Mouse (Mus musculus) cerebellum, adult 2 months (tissue): ENCODE measurements around the gene Ptpn14.

ENCODE experiments used
- CTCF ChIP-seq: fragments of 200-500 bp; IDR thresholded peaks from 2 replicates; pipeline ENCODE4 v1.5.1; 2011; ENCODE audit warnings: low read depth, mild to moderate bottlenecking, control low read depth, low read length, moderate library complexity, borderline replicate concordance; ENCODE audit not compliant: insufficient read depth
- POLR2A ChIP-seq: fragments of 200-500 bp; IDR thresholded peaks from 2 replicates; pipeline ENCODE4 v1.6.1; 2011; ENCODE audit warnings: low read length, control low read depth, borderline replicate concordance; ENCODE audit not compliant: insufficient read depth

DNA sequence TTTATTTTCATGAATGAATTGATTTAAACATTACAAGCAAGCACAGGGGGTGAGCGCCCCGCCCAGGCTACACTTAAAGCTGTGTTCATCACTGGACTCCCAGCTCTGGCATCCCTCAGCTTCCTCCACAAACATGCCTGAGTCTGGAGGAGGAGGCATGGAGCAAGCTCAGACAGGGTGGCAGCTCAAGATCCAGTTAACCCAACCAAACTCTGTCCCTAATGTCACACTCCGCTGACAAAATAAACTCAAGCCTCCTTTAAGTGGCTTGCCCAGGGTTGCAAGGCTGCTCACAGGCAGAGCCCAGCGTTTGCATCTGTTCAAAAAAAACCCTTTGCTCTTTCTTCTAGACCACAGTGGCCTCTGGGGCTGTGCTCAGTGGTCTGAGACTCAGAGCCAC, 1.9 kb upstream of the Ptpn14 start:
- TF ChIP-seq POLR2A (no peak), CTCF (no peak)
